Mouse (Mus musculus) heart, embryonic 15.5 days (tissue): Measurements from ENCODE around the gene Parp3. TPM values are rescaled to one million over a fixed set of nuclear protein-coding genes. Genes with fewer than 3 reads are reported as not detected.

Experiments used
- ATAC-seq: fragments of 200-750 bp; cut with Nextera tagmentation; replicated peaks from 2 replicates; pipeline ENCODE4 v1.8.0; 2017; ENCODE audit warnings: low read depth, moderate TSS enrichment; ENCODE audit not compliant: insufficient number of reproducible peaks, insufficient read depth, low FRiP score
- H3K27ac ChIP-seq: fragments of 300-500 bp; sonication (generic); 2 replicates; pipeline ENCODE4 v1.5.1; 2015; ENCODE audit warnings: mild to moderate bottlenecking, inconsistent platforms
- H3K27me3 ChIP-seq: fragments of 300-500 bp; sonication (generic); 2 replicates; pipeline ENCODE4 v1.6.1; 2015; ENCODE audit warnings: inconsistent platforms
- H3K36me3 ChIP-seq: fragments of 300-500 bp; sonication (generic); 2 replicates; pipeline ENCODE4 v1.6.1; 2015; ENCODE audit warnings: mild to moderate bottlenecking, inconsistent platforms
- H3K4me1 ChIP-seq: fragments of 300-500 bp; sonication (generic); replicated peaks from 2 replicates; pipeline ENCODE4 v1.6.1; 2015; ENCODE audit warnings: inconsistent platforms
- H3K4me2 ChIP-seq: fragments of 300-500 bp; sonication (generic); 2 replicates; pipeline ENCODE4 v1.6.1; 2015; ENCODE audit warnings: inconsistent platforms, mild to moderate bottlenecking, moderate library complexity
- H3K4me3 ChIP-seq: fragments of 300-500 bp; sonication (generic); 2 replicates; pipeline ENCODE4 v1.5.1; 2015; ENCODE audit warnings: mild to moderate bottlenecking, inconsistent platforms
- H3K9ac ChIP-seq: fragments of 300-500 bp; sonication (generic); 2 replicates; pipeline ENCODE4 v1.6.1; 2015; ENCODE audit warnings: mild to moderate bottlenecking, inconsistent platforms
- H3K9me3 ChIP-seq: fragments of 300-500 bp; sonication (generic); replicated peaks from 2 replicates; pipeline ENCODE4 v1.6.1; 2016; ENCODE audit warnings: inconsistent platforms
- WGBS: fragments of 180-500 bp; shearing (Covaris S2); methylation state at CpG from one replicate; pipeline ENCODE4 v1.1.7; 2015; ENCODE audit warnings: mixed read lengths; 5-methylcytosine and 5-hydroxymethylcytosine counted together
- polyA plus RNA-seq: library from polyadenylated mRNA; unstranded; fragments of >200 nt; fragmentation: Nextera tagmentation; extraction: Ambion mirVana; gene quantifications from 2 replicates; pipeline ENCODE4 v1.2.1, GENCODE M21; 2015

Parp3 gene
- polyA plus RNA-seq, 1 experiment from 2014 or later: 1.9 TPM

- H3K36me3 ChIP-seq: peaks cover 29% of the 10 kb centered on the region
- no peak overlapping the region for H3K9ac ChIP-seq
- H3K27ac ChIP-seq: no peak overlapping the region
- no peaks in the 10 kb centered on the region for H3K4me1 ChIP-seq
- H3K4me3 ChIP-seq: no peak overlapping the region
- no peaks in the 10 kb centered on the region for H3K27me3 ChIP-seq
- no peak for ATAC-seq
- WGBS: 87% methylated on average over 10 of the region's 10 CpGs
- no peaks in the 10 kb centered on the region for H3K9me3 ChIP-seq
- H3K4me2 ChIP-seq: no peak overlapping the region
Measured at GRCm38 (mm10) chr9:106485076-106485475, 8.3 kb upstream of the Parp3 start.

GRCm38 (mm10) chr9:106483606-106484005 is 6.9 kb upstream of the Parp3 start:
- ATAC-seq: no peak
- Histone ChIP-seq H3K4me3 (no peak overlapping the region), H3K27ac (no peak overlapping the region), H3K27me3 (no peaks in the 10 kb centered on the region), H3K4me2 (no peak overlapping the region), H3K9me3 (no peaks in the 10 kb centered on the region), H3K4me1 (no peaks in the 10 kb centered on the region), H3K9ac (no peak overlapping the region), H3K36me3 (peaks cover 29% of the 10 kb centered on the region)
- 88% methylated on average over 17 of the region's 17 CpGs for WGBS

GRCm38 (mm10) chr9:106483136-106483535 is 6.4 kb upstream of the Parp3 start:
- Histone ChIP-seq H3K36me3 (peaks cover 29% of the 10 kb centered on the region), H3K4me2 (no peak overlapping the region), H3K4me1 (peaks cover 2% of the 10 kb centered on the region), H3K4me3 (no peak overlapping the region), H3K9ac (no peak overlapping the region), H3K27me3 (no peaks in the 10 kb centered on the region), H3K9me3 (no peaks in the 10 kb centered on the region), H3K27ac (no peak overlapping the region)
- 94% methylated on average over 10 of the region's 10 CpGs for WGBS
- no peak for ATAC-seq

GRCm38 (mm10) chr9:106482578-106483115 is 5.9 kb upstream of the Parp3 start:
- Histone ChIP-seq H3K9ac (no peak overlapping the region), H3K36me3 (peaks cover 29% of the 10 kb centered on the region), H3K4me3 (no peak overlapping the region), H3K27ac (no peak overlapping the region), H3K4me2 (no peak overlapping the region), H3K4me1 (peaks cover 7% of the 10 kb centered on the region), H3K27me3 (no peaks in the 10 kb centered on the region), H3K9me3 (no peaks in the 10 kb centered on the region)
- WGBS: 84% methylated on average over 17 of the region's 17 CpGs
- ATAC-seq: no peak

- H3K4me3 ChIP-seq: no peak overlapping the region
- peaks cover 29% of the 10 kb centered on the region for H3K36me3 ChIP-seq
- no peak overlapping the region for H3K9ac ChIP-seq
- 91% methylated on average over 13 of the region's 13 CpGs for WGBS
- H3K9me3 ChIP-seq: no peaks in the 10 kb centered on the region
- H3K27ac ChIP-seq: no peak overlapping the region
- ATAC-seq: no peak
- H3K4me1 ChIP-seq: peaks cover 10% of the 10 kb centered on the region
- H3K27me3 ChIP-seq: no peaks in the 10 kb centered on the region
- H3K4me2 ChIP-seq: no peak overlapping the region
Measured at GRCm38 (mm10) chr9:106481676-106482075, 4.9 kb upstream of the Parp3 start.

- H3K27me3 ChIP-seq: no peaks in the 10 kb centered on the region
- no peak overlapping the region for H3K27ac ChIP-seq
- no peak overlapping the region for H3K4me2 ChIP-seq
- H3K9me3 ChIP-seq: no peaks in the 10 kb centered on the region
- WGBS: 87% methylated on average over 15 of the region's 15 CpGs
- ATAC-seq: no peak
- no peak overlapping the region for H3K9ac ChIP-seq
- H3K4me1 ChIP-seq: peaks cover 16% of the 10 kb centered on the region
- peaks cover 29% of the 10 kb centered on the region for H3K36me3 ChIP-seq
- no peak overlapping the region for H3K4me3 ChIP-seq
Measured at GRCm38 (mm10) chr9:106481075-106481474, 4.3 kb upstream of the Parp3 start.

GRCm38 (mm10) chr9:106480541-106480940 is 3.8 kb upstream of the Parp3 start:
- Histone ChIP-seq H3K27me3 (no peaks in the 10 kb centered on the region), H3K9ac (no peak overlapping the region), H3K4me3 (no peak overlapping the region), H3K4me1 (peaks cover 22% of the 10 kb centered on the region), H3K9me3 (no peaks in the 10 kb centered on the region), H3K4me2 (no peak overlapping the region), H3K27ac (no peak overlapping the region), H3K36me3 (peaks cover 29% of the 10 kb centered on the region)
- 90% methylated on average over 7 of the region's 7 CpGs for WGBS
- ATAC-seq: no peak

GRCm38 (mm10) chr9:106478101-106478500 is 1.4 kb upstream of the Parp3 start:
- H3K36me3 ChIP-seq: peaks cover 10% of the 10 kb centered on the region
- peak overlapping the region; percentile 65 for H3K4me3 ChIP-seq
- peaks cover 39% of the 10 kb centered on the region for H3K4me1 ChIP-seq
- H3K27me3 ChIP-seq: no peaks in the 10 kb centered on the region
- H3K9ac ChIP-seq: peak overlapping the region; percentile 53
- 72% methylated on average over 9 of the region's 9 CpGs for WGBS
- no peaks in the 10 kb centered on the region for H3K9me3 ChIP-seq
- ATAC-seq: no peak
- H3K27ac ChIP-seq: no peak overlapping the region
- peak overlapping the region; percentile 88 for H3K4me2 ChIP-seq

GRCm38 (mm10) chr9:106477649-106478048 is 900 bp upstream of the Parp3 start:
- peak overlapping the region; percentile 65 for H3K4me3 ChIP-seq
- peaks cover 5% of the 10 kb centered on the region; the same call in 1 of the 2 replicates for H3K36me3 ChIP-seq
- H3K4me2 ChIP-seq: peak overlapping the region; percentile 88
- no peaks in the 10 kb centered on the region for H3K27me3 ChIP-seq
- WGBS: 2% methylated on average over 16 of the region's 16 CpGs
- no peak overlapping the region for H3K27ac ChIP-seq
- ATAC-seq: no peak
- H3K4me1 ChIP-seq: peaks cover 40% of the 10 kb centered on the region
- no peaks in the 10 kb centered on the region for H3K9me3 ChIP-seq
- H3K9ac ChIP-seq: peak overlapping the region; percentile 53

GRCm38 (mm10) chr9:106476002-106476923 is 486 bp downstream of the Parp3 start:
- peak overlapping the region; percentile 77 for H3K27ac ChIP-seq
- peak overlapping the region; percentile 65 for H3K4me3 ChIP-seq
- no peaks in the 10 kb centered on the region for H3K27me3 ChIP-seq
- H3K4me1 ChIP-seq: peaks cover 51% of the 10 kb centered on the region
- H3K4me2 ChIP-seq: peak overlapping the region; percentile 63
- H3K9me3 ChIP-seq: no peaks in the 10 kb centered on the region
- 20% methylated on average over 16 of the region's 16 CpGs for WGBS
- H3K9ac ChIP-seq: peak overlapping the region; percentile 42
- peak; percentile 20 for ATAC-seq
- peaks cover 3% of the 10 kb centered on the region; the same call in 1 of the 2 replicates for H3K36me3 ChIP-seq

GRCm38 (mm10) chr9:106475663-106476001 is 1.1 kb downstream of the Parp3 start, which contains the start of gene Rrp9:
Gene Rrp9, plus strand, starts transcription at chr9:106475963.
- peak within 1 kb of the TSS; percentile 77 for H3K27ac ChIP-seq
- no peaks in the 10 kb centered on the region for H3K9me3 ChIP-seq
- H3K36me3 ChIP-seq: no peaks in the 10 kb centered on the region; the same call in 1 of the 2 replicates
- no peak for ATAC-seq
- peak within 1 kb of the TSS; percentile 42 for H3K9ac ChIP-seq
- peak within 1 kb of the TSS; percentile 63 for H3K4me2 ChIP-seq
- WGBS: 81% methylated on average over 10 of the region's 10 CpGs
- H3K27me3 ChIP-seq: no peaks in the 10 kb centered on the region
- peaks cover 51% of the 10 kb centered on the region for H3K4me1 ChIP-seq
- H3K4me3 ChIP-seq: peak within 1 kb of the TSS; percentile 65
